Mouse (Mus musculus): ENCODE results near the gene Dnajc11.

DNA sequence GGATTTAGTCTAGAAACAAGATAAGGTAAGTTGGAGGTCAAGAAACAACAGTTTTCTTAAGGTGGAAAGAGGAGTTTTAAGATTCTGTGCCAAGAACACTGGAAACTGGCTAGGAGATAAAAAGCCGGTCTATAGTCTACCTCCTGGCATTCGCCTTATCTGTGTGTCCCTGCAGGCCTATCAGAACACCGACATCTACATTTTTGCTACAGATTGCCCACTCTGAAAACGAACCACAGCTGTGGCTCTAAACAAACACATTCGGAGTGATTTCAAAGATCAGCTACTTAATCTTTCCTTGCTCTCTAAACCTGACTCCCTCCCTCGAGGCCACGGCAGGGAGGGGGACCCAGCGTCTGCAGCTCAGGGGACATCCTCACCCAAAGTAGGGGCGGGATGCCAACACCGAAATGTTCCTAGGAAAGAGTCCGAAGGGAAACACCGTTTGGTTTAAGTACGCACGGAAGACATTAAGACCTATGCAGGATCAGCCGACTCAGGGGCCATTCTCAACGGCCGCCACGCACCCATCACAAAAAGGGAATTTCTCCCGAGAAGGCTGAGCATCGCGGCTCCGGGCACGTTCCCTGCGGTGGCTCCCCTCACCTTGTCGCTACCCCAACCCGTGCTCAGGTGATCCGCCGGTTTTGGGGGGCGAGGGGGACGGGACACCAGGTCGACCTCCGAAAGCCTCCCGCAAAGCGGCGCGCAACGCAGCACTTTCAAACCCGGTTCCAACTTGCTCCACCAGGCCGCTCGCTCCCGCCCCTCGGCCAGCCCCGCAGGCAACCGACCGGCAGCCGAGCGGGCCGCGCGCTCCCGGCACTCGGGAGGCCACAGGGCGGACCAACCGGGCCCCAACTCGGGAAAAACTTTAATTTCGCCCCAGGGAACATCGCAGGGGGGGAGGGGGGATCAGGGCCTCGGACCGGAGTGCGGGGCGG is 61.0 kb downstream of the Dnajc11 start:
- TF ChIP-seq FLI1 (IDR thresholded peaks at IDR 0.05; ENCODE audit: low read length) (no peak), GATA1 (IDR thresholded peaks at IDR 0.05; ENCODE audit: borderline replicate concordance, low read length) (no peak)

Measured in megakaryocyte, embryonic 14.5 days (primary cell).